Mouse (Mus musculus) testis, adult 2 months (tissue): Measurements from ENCODE around the gene Trmt1l. TPM values are rescaled to one million over a fixed set of nuclear protein-coding genes. Genes with fewer than 3 reads are reported as not detected.

Experiments
- H3K27ac ChIP-seq: fragments of 200-500 bp; 2 replicates; pipeline ENCODE4 v1.5.1; 2012; ENCODE audit warnings: low read depth, low read length; ENCODE audit not compliant: control insufficient read depth, insufficient read depth
- H3K27me3 ChIP-seq: fragments of 200-500 bp; 2 replicates; pipeline ENCODE4 v1.6.1; 2012; ENCODE audit warnings: mild to moderate bottlenecking, low read length, moderate library complexity; ENCODE audit not compliant: control insufficient read depth, insufficient read depth
- H3K36me3 ChIP-seq: fragments of 200-500 bp; 2 replicates; pipeline ENCODE4 v1.6.1; 2012; ENCODE audit warnings: mild to moderate bottlenecking, low read length; ENCODE audit not compliant: control insufficient read depth, insufficient read depth
- H3K4me1 ChIP-seq: fragments of 200-500 bp; 2 replicates; pipeline ENCODE4 v1.6.1; 2012; ENCODE audit warnings: low read length; ENCODE audit not compliant: control insufficient read depth, insufficient read depth
- H3K4me3 ChIP-seq: fragments of 200-500 bp; 2 replicates; pipeline ENCODE4 v1.5.1; 2012; ENCODE audit warnings: low read depth, mild to moderate bottlenecking, low read length, moderate library complexity, mixed read lengths; ENCODE audit not compliant: control insufficient read depth
- CTCF ChIP-seq: fragments of 200-500 bp; IDR thresholded peaks from 2 replicates; pipeline ENCODE4 v1.5.1; 2012; ENCODE audit warnings: low read depth, mild to moderate bottlenecking, inconsistent platforms, low read length, moderate library complexity; ENCODE audit not compliant: control insufficient read depth, insufficient read depth, insufficient replicate concordance
- POLR2A ChIP-seq: fragments of 200-500 bp; IDR thresholded peaks from 2 replicates; pipeline ENCODE4 v1.6.1; 2012; ENCODE audit warnings: low read depth, mild to moderate bottlenecking, inconsistent platforms, low read length, moderate library complexity; ENCODE audit not compliant: control insufficient read depth
- polyA plus RNA-seq: library from polyadenylated mRNA; depleted of rRNA; stranded (reverse); fragments of >200 nt; gene quantifications from 2 replicates; pipeline ENCODE4 v1.2.3, GENCODE M21; 2012; rRNA removed

Trmt1l gene
- polyA plus RNA-seq, 1 experiment = 14.7 TPM

DNA sequence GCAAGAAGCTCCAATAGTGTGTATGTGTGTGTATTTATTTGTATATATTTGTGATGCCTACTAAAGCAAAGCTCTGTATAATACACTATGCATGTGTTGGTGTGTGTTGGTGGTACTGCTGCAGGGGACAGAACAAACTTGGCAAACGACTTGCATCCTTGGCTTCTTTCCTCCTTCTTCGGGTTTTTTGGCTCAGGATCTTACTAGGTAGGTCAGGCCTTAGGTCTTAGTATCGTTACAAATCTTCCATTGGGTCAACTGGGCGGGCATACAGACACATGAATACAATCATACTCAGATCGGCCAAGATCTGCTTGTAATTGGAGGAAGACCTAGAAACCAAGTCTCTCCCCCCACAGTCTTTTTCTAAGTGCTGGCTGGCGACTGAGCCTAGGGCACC is 66.4 kb downstream of the Trmt1l start:
- TF ChIP-seq CTCF = no peak
- TF ChIP-seq POLR2A = no peak
- no peak overlapping the region for H3K27ac ChIP-seq

DNA sequence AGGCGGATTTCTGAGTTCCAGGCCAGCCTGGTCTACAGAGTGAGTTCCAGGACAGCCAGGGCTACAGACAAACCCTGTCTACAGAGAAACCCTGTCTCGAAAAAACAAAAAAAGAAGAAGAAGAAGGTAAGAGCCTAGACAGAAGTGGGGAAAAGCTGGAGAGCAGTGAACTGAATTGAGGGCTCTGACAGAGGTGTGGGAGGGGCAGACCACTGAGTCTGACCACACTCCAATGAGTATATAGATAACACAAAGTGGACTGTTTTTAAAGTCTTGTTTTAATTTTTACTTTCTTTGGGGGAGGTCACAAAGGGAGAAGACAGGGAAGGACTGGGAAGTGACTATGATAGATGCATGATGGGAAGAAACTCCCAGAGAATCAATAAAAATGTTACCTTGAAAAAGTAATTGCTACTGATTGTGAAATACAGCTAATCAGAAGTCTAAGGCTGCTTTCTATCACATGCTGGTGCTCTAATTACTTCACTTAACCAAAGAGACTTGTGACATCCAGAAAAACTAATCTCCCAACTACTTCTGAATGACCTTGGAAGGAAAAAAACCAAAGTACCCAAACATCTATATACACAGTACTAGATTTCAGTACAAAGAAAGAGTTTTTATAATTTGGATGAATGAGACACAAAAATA is 67.4 kb downstream of the Trmt1l start:
- Histone ChIP-seq H3K4me3 (no peak overlapping the region), H3K27ac (no peak overlapping the region), H3K36me3 (no peaks in the 10 kb centered on the region), H3K4me1 (peaks cover 2% of the 10 kb centered on the region; the same call in 1 of the 2 replicates), H3K27me3 (no peaks in the 10 kb centered on the region)
- no peak for TF ChIP-seq POLR2A
- TF ChIP-seq CTCF = no peak

More for the DNA sequence above, 66.4 kb downstream of the Trmt1l start:
- Histone ChIP-seq H3K27me3 (no peaks in the 10 kb centered on the region), H3K4me1 (no peaks in the 10 kb centered on the region), H3K36me3 (no peaks in the 10 kb centered on the region), H3K4me3 (no peak overlapping the region)

DNA sequence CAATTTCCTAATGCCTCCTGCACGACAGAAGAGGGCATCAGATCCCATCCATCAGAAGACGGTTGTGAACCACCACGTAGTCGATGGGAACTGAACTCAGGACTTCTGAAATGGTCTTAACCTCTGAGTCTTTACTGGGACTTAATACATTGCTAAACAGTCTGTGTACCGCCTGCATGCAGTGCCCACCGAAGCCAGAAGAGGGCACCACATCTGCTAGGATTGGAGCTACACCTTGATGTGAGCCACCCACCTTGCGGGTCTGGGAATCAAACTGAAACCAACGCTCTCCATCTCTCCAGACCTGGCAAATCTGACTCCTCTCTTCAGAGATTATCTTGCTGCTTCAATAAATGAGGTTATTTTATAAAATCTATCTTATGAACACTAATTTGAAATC is 68.7 kb downstream of the Trmt1l start:
- Histone ChIP-seq H3K4me1 (peaks cover 5% of the 10 kb centered on the region), H3K27ac (no peak overlapping the region)
- TF ChIP-seq POLR2A = no peak
- peak; percentile 78; the same call in 1 of the 2 replicates for TF ChIP-seq CTCF

DNA sequence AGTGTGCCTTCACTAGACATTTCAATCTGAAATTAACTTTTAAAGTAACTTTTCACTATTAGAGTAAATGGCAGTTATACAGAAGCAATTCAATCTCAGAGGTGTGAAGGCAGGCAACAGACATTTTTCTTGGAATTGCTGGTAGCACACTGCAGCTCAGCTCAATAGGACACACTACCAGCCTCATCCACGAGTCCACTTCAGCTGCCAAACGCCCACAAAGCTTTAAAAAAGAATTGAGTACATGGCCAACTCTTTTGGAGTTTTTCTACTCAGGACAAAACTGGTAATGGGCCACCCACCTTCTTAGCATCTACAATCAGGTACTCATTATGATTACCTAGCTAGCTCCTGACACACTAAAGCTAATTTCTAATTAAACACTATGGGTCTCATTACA is 69.6 kb downstream of the Trmt1l start:
- peaks cover 5% of the 10 kb centered on the region for H3K4me1 ChIP-seq
- no peak overlapping the region for H3K27ac ChIP-seq
- TF ChIP-seq POLR2A (no peak), CTCF (no peak)
- no peak overlapping the region for H3K4me3 ChIP-seq
- no peaks in the 10 kb centered on the region for H3K27me3 ChIP-seq
- H3K36me3 ChIP-seq = no peaks in the 10 kb centered on the region

More for the DNA sequence above, 68.7 kb downstream of the Trmt1l start:
- no peaks in the 10 kb centered on the region for H3K27me3 ChIP-seq
- H3K4me3 ChIP-seq = no peak overlapping the region
- H3K36me3 ChIP-seq = no peaks in the 10 kb centered on the region

DNA sequence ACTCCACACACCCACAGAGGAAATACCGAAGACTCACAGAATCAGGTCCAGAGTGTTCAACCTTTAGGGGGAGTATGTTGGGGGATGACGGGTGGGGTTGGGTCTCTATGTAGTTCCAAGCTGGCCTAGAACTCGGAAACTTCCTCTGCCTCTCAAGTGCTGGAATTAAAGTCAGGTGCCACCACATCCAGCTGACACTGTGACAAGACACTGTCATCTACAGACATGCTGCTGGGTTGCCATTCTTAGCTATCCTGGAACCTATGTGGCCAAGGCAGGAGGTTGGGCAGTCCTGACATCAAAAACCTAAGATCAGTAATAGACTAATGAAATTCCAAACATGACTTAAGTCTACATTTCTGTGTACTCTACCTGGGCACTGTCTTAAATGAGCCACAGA is 70.0 kb downstream of the Trmt1l start:
- TF ChIP-seq CTCF = no peak
- no peak for TF ChIP-seq POLR2A
- peaks cover 5% of the 10 kb centered on the region for H3K4me1 ChIP-seq
- H3K27me3 ChIP-seq = no peaks in the 10 kb centered on the region
- no peak overlapping the region for H3K4me3 ChIP-seq
- no peaks in the 10 kb centered on the region for H3K36me3 ChIP-seq
- no peak overlapping the region for H3K27ac ChIP-seq

DNA sequence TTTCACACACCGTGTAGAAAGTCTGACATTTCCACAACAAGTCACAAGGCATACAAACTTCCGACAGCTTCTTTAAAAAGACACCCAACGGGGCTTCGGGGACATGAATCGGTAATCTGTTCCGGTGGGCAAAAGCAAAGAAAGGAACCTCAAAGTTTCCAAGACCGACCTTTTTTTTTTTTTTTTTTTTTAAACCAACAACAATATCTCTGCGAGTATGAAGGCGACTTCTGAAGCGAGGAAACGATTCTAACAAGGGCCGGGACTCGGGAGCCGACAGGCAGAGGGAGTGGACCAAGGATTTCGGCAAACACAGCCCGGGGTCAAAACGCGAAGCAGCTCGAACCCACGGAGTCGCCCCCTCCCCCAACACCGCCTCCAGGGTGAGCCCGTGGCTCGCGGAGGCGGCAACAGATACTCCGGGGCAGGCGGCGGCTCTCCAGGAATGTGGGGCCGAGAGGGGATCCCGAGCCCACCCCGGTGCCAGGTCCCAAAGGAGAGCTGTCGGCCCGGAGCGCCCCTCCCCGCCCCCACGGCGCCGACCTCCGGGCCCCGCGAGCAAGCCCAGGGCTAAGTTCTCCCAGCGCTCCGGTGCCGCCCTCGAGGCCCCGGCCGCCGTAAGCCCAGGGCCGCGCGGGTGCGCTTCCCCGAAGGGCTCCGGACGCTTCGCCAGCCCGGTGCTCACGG is 71.6 kb downstream of the Trmt1l start:
- H3K27me3 ChIP-seq = no peaks in the 10 kb centered on the region
- peak overlapping the region; percentile 96 for H3K4me3 ChIP-seq
- peak overlapping the region; percentile 94 for H3K27ac ChIP-seq
- H3K4me1 ChIP-seq = peaks cover 5% of the 10 kb centered on the region
- H3K36me3 ChIP-seq = no peaks in the 10 kb centered on the region
- TF ChIP-seq CTCF (no peak), POLR2A (no peak)

DNA sequence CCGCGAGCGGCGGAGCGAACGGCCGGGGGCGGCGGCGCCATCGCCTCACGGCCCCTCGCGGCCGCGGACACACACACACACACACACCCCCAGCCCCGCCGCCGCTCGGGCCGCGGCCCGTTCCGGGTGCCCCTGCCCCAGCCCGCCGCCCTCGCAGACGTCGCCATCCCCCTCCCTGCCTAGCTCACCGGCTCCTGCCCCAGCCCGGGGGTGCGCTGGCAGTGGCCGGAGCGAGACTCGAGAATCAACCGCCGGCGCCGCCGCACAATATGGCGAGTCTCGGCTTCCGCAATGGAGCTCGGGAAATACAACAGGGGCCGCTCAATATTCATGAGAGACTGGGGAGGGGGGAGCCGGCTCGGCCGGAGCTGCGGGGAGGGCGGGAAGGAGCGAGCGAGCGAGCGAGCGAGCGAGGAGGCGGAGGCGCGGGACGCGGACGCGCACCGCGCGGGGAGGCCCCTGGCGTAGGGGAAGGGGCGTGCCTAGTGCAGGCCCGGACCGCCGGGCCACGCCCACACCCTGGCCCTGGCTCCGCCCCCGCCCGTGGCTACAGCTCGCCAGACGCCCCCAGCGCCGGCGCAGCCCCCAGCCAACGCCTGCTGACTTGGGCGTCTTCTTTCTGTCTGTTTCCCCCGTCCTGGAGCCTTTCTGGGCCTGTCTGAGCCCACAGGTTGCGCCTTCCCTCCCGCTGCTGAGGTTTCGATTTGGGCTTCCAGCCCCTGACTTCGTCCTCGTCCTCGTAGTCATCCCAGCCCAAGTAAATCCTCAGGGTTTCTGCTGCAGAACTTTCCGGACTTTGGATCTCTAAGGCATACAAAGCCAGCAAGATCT is 72.4 kb downstream of the Trmt1l start, which contains the start of gene Rnf2:
Gene Rnf2, minus strand, starts transcription at position 425 of the 831 bp plus-strand sequence.
- H3K27ac ChIP-seq = peak within 1 kb of the TSS; percentile 95
- peaks cover 5% of the 10 kb centered on the region for H3K4me1 ChIP-seq
- H3K4me3 ChIP-seq = peak within 1 kb of the TSS; percentile 96
- TF ChIP-seq CTCF (no peak), POLR2A (peak; percentile 78; the same call in 1 of the 2 replicates)
- H3K27me3 ChIP-seq = no peaks in the 10 kb centered on the region
- no peaks in the 10 kb centered on the region for H3K36me3 ChIP-seq

Other genes starting within 250 kb of the Trmt1l start
- 2.2 TPM in 2 replicates for gene Gm47985, start 246.0 kb upstream of the Trmt1l start, polyA plus RNA-seq
- 0.17 and 0.26 TPM in 2 replicates for gene Gm8947, start 236.2 kb upstream of the Trmt1l start, polyA plus RNA-seq
- 1.3 TPM in 1 of 2 replicates, not detected in the other for gene Gm47995, start 230.1 kb upstream of the Trmt1l start, polyA plus RNA-seq
- 0.12 TPM in 1 of 2 replicates, not detected in the other for gene 3110040M04Rik, start 224.4 kb upstream of the Trmt1l start, polyA plus RNA-seq
- 0.41 TPM in 1 of 2 replicates, not detected in the other for gene Gm47996, start 218.4 kb upstream of the Trmt1l start, polyA plus RNA-seq
- 53.7 and 73.0 TPM in 2 replicates for gene Ivns1abp, start 84.1 kb upstream of the Trmt1l start, polyA plus RNA-seq
- 21.2 and 29.0 TPM in 2 replicates for gene Swt1, start 87 bp upstream of the Trmt1l start, polyA plus RNA-seq
- gene Rnf2, start 72.4 kb downstream of the Trmt1l start, polyA plus RNA-seq = 39.9 and 42.6 TPM in 2 replicates
- 7.8 and 8.8 TPM in 2 replicates for gene Fam129a, start 142.6 kb downstream of the Trmt1l start, polyA plus RNA-seq